Mouse (Mus musculus): ENCODE measurements around the gene Cds1. TPM values are rescaled to one million over a fixed set of nuclear protein-coding genes. Genes with fewer than 3 reads are reported as not detected.

Gene Cds1
- polyA plus RNA-seq, 1 experiment = not detected

- 95% methylated on average over 7 of the region's 7 CpGs for WGBS
These were observed 86.2 kb downstream of the Cds1 start for GRCm38 (mm10) chr5:101851133-101851532.

GRCm38 (mm10) chr5:101852116-101852680 is 87.3 kb downstream of the Cds1 start:
- Histone ChIP-seq H3K27ac (ENCODE audit: insufficient read depth, low read depth, low read length) (no peak overlapping the region), H3K4me1 (ENCODE audit: control insufficient read depth, insufficient read depth, low read length) (peaks cover 15% of the 10 kb centered on the region), H3K4me3 (ENCODE audit: insufficient read depth, low read depth, low read length) (no peak overlapping the region)
- TF ChIP-seq POLR2A (IDR thresholded peaks at IDR 0.05; ENCODE audit: insufficient read depth, low read depth, low read length) (no peak), CTCF (IDR thresholded peaks at IDR 0.05; ENCODE audit: insufficient read depth, low read depth, low read length) (no peak)
- WGBS = 95% methylated on average over 21 of the region's 21 CpGs

More at GRCm38 (mm10) chr5:101851133-101851532, 86.2 kb downstream of the Cds1 start:
- TF ChIP-seq CTCF (IDR thresholded peaks at IDR 0.05; ENCODE audit: insufficient read depth, low read depth, low read length) = no peak
- Histone ChIP-seq H3K4me3 (ENCODE audit: insufficient read depth, low read depth, low read length) (no peak overlapping the region), H3K27ac (ENCODE audit: insufficient read depth, low read depth, low read length) (no peak overlapping the region), H3K4me1 (ENCODE audit: control insufficient read depth, insufficient read depth, low read length) (peaks cover 25% of the 10 kb centered on the region)

- Histone ChIP-seq H3K4me3 (ENCODE audit: insufficient read depth, low read depth, low read length) (no peak overlapping the region), H3K4me1 (ENCODE audit: control insufficient read depth, insufficient read depth, low read length) (peaks cover 2% of the 10 kb centered on the region), H3K27ac (ENCODE audit: insufficient read depth, low read depth, low read length) (no peak overlapping the region)
- TF ChIP-seq POLR2A (IDR thresholded peaks at IDR 0.05; ENCODE audit: insufficient read depth, low read depth, low read length) (no peak), CTCF (IDR thresholded peaks at IDR 0.05; ENCODE audit: insufficient read depth, low read depth, low read length) (no peak)
- 96% methylated on average over 11 of the region's 11 CpGs for WGBS
These were observed 89.2 kb downstream of the Cds1 start for GRCm38 (mm10) chr5:101854100-101854499.

- no peak for TF ChIP-seq CTCF (IDR thresholded peaks at IDR 0.05; ENCODE audit: insufficient read depth, low read depth, low read length)
- no peak for TF ChIP-seq POLR2A (IDR thresholded peaks at IDR 0.05; ENCODE audit: insufficient read depth, low read depth, low read length)
- 86% methylated on average over 7 of the region's 7 CpGs for WGBS
- no peak overlapping the region for H3K27ac ChIP-seq (ENCODE audit: insufficient read depth, low read depth, low read length)
- no peaks in the 10 kb centered on the region for H3K4me1 ChIP-seq (ENCODE audit: control insufficient read depth, insufficient read depth, low read length)
- H3K4me3 ChIP-seq (ENCODE audit: insufficient read depth, low read depth, low read length) = no peak overlapping the region
These were observed 89.7 kb downstream of the Cds1 start for GRCm38 (mm10) chr5:101854667-101855066.

- Histone ChIP-seq H3K4me1 (ENCODE audit: control insufficient read depth, insufficient read depth, low read length) (no peaks in the 10 kb centered on the region), H3K4me3 (ENCODE audit: insufficient read depth, low read depth, low read length) (no peak overlapping the region), H3K27ac (ENCODE audit: insufficient read depth, low read depth, low read length) (no peak overlapping the region)
- TF ChIP-seq POLR2A (IDR thresholded peaks at IDR 0.05; ENCODE audit: insufficient read depth, low read depth, low read length) (no peak), CTCF (IDR thresholded peaks at IDR 0.05; ENCODE audit: insufficient read depth, low read depth, low read length) (no peak)
- 93% methylated on average over 16 of the region's 16 CpGs for WGBS
These were observed 90.5 kb downstream of the Cds1 start for GRCm38 (mm10) chr5:101855475-101855874.

- H3K4me1 ChIP-seq (ENCODE audit: control insufficient read depth, insufficient read depth, low read length) = no peaks in the 10 kb centered on the region
- WGBS = 86% methylated on average over 10 of the region's 10 CpGs
- no peak overlapping the region for H3K27ac ChIP-seq (ENCODE audit: insufficient read depth, low read depth, low read length)
- TF ChIP-seq POLR2A (IDR thresholded peaks at IDR 0.05; ENCODE audit: insufficient read depth, low read depth, low read length) (no peak), CTCF (IDR thresholded peaks at IDR 0.05; ENCODE audit: insufficient read depth, low read depth, low read length) (no peak)
- H3K4me3 ChIP-seq (ENCODE audit: insufficient read depth, low read depth, low read length) = no peak overlapping the region
These were observed 94.0 kb downstream of the Cds1 start for GRCm38 (mm10) chr5:101858891-101859436.

- TF ChIP-seq POLR2A (IDR thresholded peaks at IDR 0.05; ENCODE audit: insufficient read depth, low read depth, low read length) (no peak), CTCF (IDR thresholded peaks at IDR 0.05; ENCODE audit: insufficient read depth, low read depth, low read length) (no peak)
- H3K4me3 ChIP-seq (ENCODE audit: insufficient read depth, low read depth, low read length) = no peak overlapping the region
- no peak overlapping the region for H3K27ac ChIP-seq (ENCODE audit: insufficient read depth, low read depth, low read length)
- H3K4me1 ChIP-seq (ENCODE audit: control insufficient read depth, insufficient read depth, low read length) = no peaks in the 10 kb centered on the region
- 84% methylated on average over 18 of the region's 18 CpGs for WGBS
These were observed 97.0 kb downstream of the Cds1 start for GRCm38 (mm10) chr5:101861786-101862571.

GRCm38 (mm10) chr5:101862651-101863050 is 97.7 kb downstream of the Cds1 start:
- 83% methylated on average over 8 of the region's 8 CpGs for WGBS
- Histone ChIP-seq H3K27ac (ENCODE audit: insufficient read depth, low read depth, low read length) (no peak overlapping the region), H3K4me3 (ENCODE audit: insufficient read depth, low read depth, low read length) (no peak overlapping the region), H3K4me1 (ENCODE audit: control insufficient read depth, insufficient read depth, low read length) (no peaks in the 10 kb centered on the region)
- TF ChIP-seq POLR2A (IDR thresholded peaks at IDR 0.05; ENCODE audit: insufficient read depth, low read depth, low read length) = no peak
- no peak for TF ChIP-seq CTCF (IDR thresholded peaks at IDR 0.05; ENCODE audit: insufficient read depth, low read depth, low read length)

GRCm38 (mm10) chr5:101863946-101864345 is 99.0 kb downstream of the Cds1 start:
- Histone ChIP-seq H3K27ac (ENCODE audit: insufficient read depth, low read depth, low read length) (no peak overlapping the region), H3K4me3 (ENCODE audit: insufficient read depth, low read depth, low read length) (no peak overlapping the region), H3K4me1 (ENCODE audit: control insufficient read depth, insufficient read depth, low read length) (no peaks in the 10 kb centered on the region)
- TF ChIP-seq POLR2A (IDR thresholded peaks at IDR 0.05; ENCODE audit: insufficient read depth, low read depth, low read length) (no peak), CTCF (IDR thresholded peaks at IDR 0.05; ENCODE audit: insufficient read depth, low read depth, low read length) (no peak)
- 60% methylated on average over 6 of the region's 6 CpGs for WGBS
